Mouse (Mus musculus) E14TG2a.4 (cell line): ENCODE results near the gene Wdr73.

ENCODE experiments used
- CTCF ChIP-seq: conservative IDR thresholded peaks from 2 replicates; pipeline ENCODE4 v1.5.1; 2014; ENCODE audit warnings: low read length
- NANOG ChIP-seq: IDR thresholded peaks from 2 replicates; pipeline ENCODE4 v1.6.1; 2014; ENCODE audit warnings: borderline replicate concordance, low read length, mixed read lengths

GRCm38 (mm10) chr7:80845621-80846279, 55.3 kb downstream of the Wdr73 start:
- TF ChIP-seq CTCF (no peak), NANOG (no peak)
